Mouse (Mus musculus): ENCODE data around the gene Matn1.

DNA sequence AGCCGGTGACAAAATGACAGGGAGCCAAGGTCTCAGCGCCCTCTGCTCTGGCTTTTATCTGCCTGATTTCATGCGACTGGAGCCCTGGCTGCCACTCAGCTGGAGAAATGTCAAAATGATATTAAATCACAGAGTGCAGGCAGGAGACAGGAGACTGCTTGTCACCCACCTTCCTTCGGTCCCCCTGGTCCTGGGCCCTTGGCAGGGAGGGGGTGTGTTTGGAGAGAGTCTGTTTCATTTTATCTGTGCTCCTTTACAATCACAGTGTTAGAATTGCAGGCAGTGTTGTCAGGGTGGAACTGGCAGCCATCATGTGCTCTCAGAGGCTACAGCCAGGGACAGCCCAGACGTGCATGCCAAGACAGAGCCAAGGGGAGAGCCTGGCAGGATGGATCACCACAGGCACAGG lies 28.2 kb downstream of the Matn1 start:
- TF ChIP-seq CTCF (IDR thresholded peaks at IDR 0.05; ENCODE audit: extremely low read depth, insufficient read depth, insufficient read length, insufficient replicate concordance) (no peak), POLR2A (IDR thresholded peaks at IDR 0.05; ENCODE audit: low read depth, low read length) (no peak)
